Mouse (Mus musculus) lung, postnatal 0 days (tissue): Measurements from ENCODE around the gene Fiz1. TPM values are rescaled to one million over a fixed set of nuclear protein-coding genes. Genes with fewer than 3 reads are reported as not detected.
A peak's percentile ranks its signal among the peaks of the same experiment; 100 is the strongest.

Source experiments
- ATAC-seq: fragments of 200-750 bp; cut with Nextera tagmentation; 2 replicates; pipeline ENCODE4 v1.8.0; 2017; ENCODE audit warnings: moderate library complexity
- DNase-seq: peaks from one replicate; pipeline ENCODE4 v3.0.0-alpha.2; 2016; ENCODE audit warnings: low spot score
- H3K27ac ChIP-seq: fragments of 300-500 bp; sonication (generic); 2 replicates; pipeline ENCODE4 v1.5.1; 2014; ENCODE audit warnings: antibody characterized with exemption, mild to moderate bottlenecking, low read length, mixed read lengths
- H3K27me3 ChIP-seq: fragments of 300-500 bp; sonication (generic); replicated peaks from 2 replicates; pipeline ENCODE4 v1.6.1; 2014; ENCODE audit warnings: low read length, mixed read lengths; ENCODE audit not compliant: insufficient read depth
- H3K36me3 ChIP-seq: fragments of 300-500 bp; sonication (generic); 2 replicates; pipeline ENCODE4 v1.6.1; 2014; ENCODE audit warnings: low read length, mixed read lengths; ENCODE audit not compliant: insufficient read depth
- H3K4me1 ChIP-seq: fragments of 300-500 bp; sonication (generic); 2 replicates; pipeline ENCODE4 v1.6.1; 2014; ENCODE audit warnings: antibody characterized with exemption, low read depth, low read length, mixed read lengths; ENCODE audit not compliant: insufficient read depth
- H3K4me2 ChIP-seq: fragments of 300-500 bp; sonication (generic); replicated peaks from 2 replicates; pipeline ENCODE4 v1.6.1; 2014; ENCODE audit warnings: low read depth, mild to moderate bottlenecking, low read length, moderate library complexity, mixed read lengths
- H3K4me3 ChIP-seq: fragments of 300-500 bp; sonication (generic); 2 replicates; pipeline ENCODE4 v1.5.1; 2014; ENCODE audit warnings: low read depth, low read length
- H3K9ac ChIP-seq: fragments of 300-500 bp; sonication (generic); replicated peaks from 2 replicates; pipeline ENCODE4 v1.6.1; 2014; ENCODE audit warnings: low read depth, mild to moderate bottlenecking
- H3K9me3 ChIP-seq: fragments of 300-500 bp; sonication (generic); 2 replicates; pipeline ENCODE4 v1.6.1; 2016; ENCODE audit warnings: low read length, mixed read lengths
- CTCF ChIP-seq: IDR thresholded peaks from 2 replicates; pipeline ENCODE4 v1.5.1; 2016; ENCODE audit warnings: antibody characterized with exemption, mild to moderate bottlenecking
- EP300 ChIP-seq: IDR thresholded peaks from 2 replicates; pipeline ENCODE4 v1.6.1; 2016; ENCODE audit warnings: antibody characterized with exemption, mild to moderate bottlenecking, control low read depth
- WGBS: fragments of 180-500 bp; shearing (Covaris S2); extraction: QIAGEN DNeasy Blood & Tissue Kit; methylation state at CpG from one replicate; pipeline ENCODE4 v1.1.7; 2014; 5-methylcytosine and 5-hydroxymethylcytosine counted together
- polyA plus RNA-seq: library from polyadenylated mRNA; unstranded; fragments of >200 nt; fragmentation: Nextera tagmentation; extraction: Ambion mirVana; gene quantifications from 2 replicates; pipeline ENCODE4 v1.2.1, GENCODE M21; 2015

Gene Fiz1
- polyA plus RNA-seq, 1 experiment from 2014 or later = 20.8 TPM

GRCm38 (mm10) chr7:5031496-5031895 lies 17.0 kb upstream of the Fiz1 start:
- no peak overlapping the region for H3K4me3 ChIP-seq
- TF ChIP-seq CTCF (no peak), EP300 (no peak)
- peaks cover 25% of the 10 kb centered on the region for H3K9me3 ChIP-seq
- H3K27ac ChIP-seq = no peak overlapping the region
- no peak for DNase-seq
- no peak for ATAC-seq
- no peaks in the 10 kb centered on the region for H3K27me3 ChIP-seq
- H3K9ac ChIP-seq = no peak overlapping the region
- peaks cover 51% of the 10 kb centered on the region for H3K36me3 ChIP-seq
- no peaks in the 10 kb centered on the region for H3K4me1 ChIP-seq
- H3K4me2 ChIP-seq = no peak overlapping the region
- WGBS = 86% methylated on average over 41 of the region's 46 CpGs

DNA sequence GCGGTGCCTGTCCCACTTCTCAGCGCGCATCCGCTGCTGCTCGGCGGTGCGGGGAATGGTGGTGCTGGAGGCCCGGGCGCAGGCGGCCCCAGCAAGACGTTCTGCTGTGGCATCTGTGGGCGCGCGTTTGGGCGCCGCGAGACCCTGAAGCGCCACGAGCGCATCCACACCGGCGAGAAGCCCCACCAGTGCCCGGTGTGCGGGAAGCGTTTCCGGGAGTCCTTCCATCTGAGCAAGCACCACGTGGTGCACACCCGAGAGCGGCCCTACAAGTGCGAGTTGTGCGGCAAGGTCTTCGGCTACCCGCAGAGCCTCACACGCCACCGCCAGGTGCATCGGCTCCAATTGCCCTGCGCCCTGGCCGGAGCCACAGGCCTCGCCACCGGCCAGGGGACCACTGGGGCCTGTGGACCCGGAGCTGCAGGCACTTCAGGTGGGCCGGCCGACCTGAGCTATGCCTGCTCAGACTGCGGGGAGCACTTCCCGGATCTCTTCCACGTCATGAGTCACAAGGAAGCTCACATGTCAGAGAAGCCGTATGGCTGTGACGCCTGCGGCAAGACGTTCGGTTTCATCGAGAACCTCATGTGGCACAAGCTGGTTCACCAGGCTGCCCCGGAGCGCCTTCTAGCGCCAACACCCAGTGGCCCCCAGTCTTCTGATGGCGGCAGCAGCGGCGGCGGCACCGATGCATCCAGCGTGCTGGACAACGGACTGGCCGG lies 16.2 kb upstream of the Fiz1 start:
- no peak overlapping the region for H3K9ac ChIP-seq
- no peaks in the 10 kb centered on the region for H3K4me1 ChIP-seq
- no peak overlapping the region for H3K4me2 ChIP-seq
- TF ChIP-seq EP300 (no peak), CTCF (no peak)
- peak; percentile 7; the same call in 1 of the 2 replicates for ATAC-seq
- WGBS = 90% methylated on average over 62 of the region's 63 CpGs
- H3K36me3 ChIP-seq = peaks cover 53% of the 10 kb centered on the region
- H3K27me3 ChIP-seq = no peaks in the 10 kb centered on the region
- no peak overlapping the region for H3K4me3 ChIP-seq
- no peak overlapping the region for H3K27ac ChIP-seq
- peaks cover 25% of the 10 kb centered on the region for H3K9me3 ChIP-seq
- no peak for DNase-seq

- DNase-seq (no peak), ATAC-seq (no peak)
- 95% methylated on average over 21 of the region's 21 CpGs for WGBS
- no peaks in the 10 kb centered on the region for H3K27me3 ChIP-seq
- H3K4me1 ChIP-seq = no peaks in the 10 kb centered on the region
- TF ChIP-seq EP300 (no peak), CTCF (no peak)
- no peak overlapping the region for H3K9ac ChIP-seq
- no peak overlapping the region for H3K27ac ChIP-seq
- H3K36me3 ChIP-seq = peaks cover 53% of the 10 kb centered on the region
- H3K4me2 ChIP-seq = no peak overlapping the region
- no peak overlapping the region for H3K4me3 ChIP-seq
- H3K9me3 ChIP-seq = peaks cover 25% of the 10 kb centered on the region
Observed at GRCm38 (mm10) chr7:5029946-5030345, 15.4 kb upstream of the Fiz1 start.

- Histone ChIP-seq H3K9me3 (peaks cover 25% of the 10 kb centered on the region), H3K4me3 (no peak overlapping the region), H3K4me1 (no peaks in the 10 kb centered on the region), H3K4me2 (no peak overlapping the region), H3K27ac (no peak overlapping the region), H3K36me3 (peaks cover 50% of the 10 kb centered on the region), H3K9ac (no peak overlapping the region), H3K27me3 (no peaks in the 10 kb centered on the region)
- DNase-seq (no peak), ATAC-seq (no peak)
- WGBS = 95% methylated on average over 22 of the region's 22 CpGs
- no peak for TF ChIP-seq CTCF
- no peak for TF ChIP-seq EP300
Observed at GRCm38 (mm10) chr7:5029543-5029942, 15.0 kb upstream of the Fiz1 start.

DNA sequence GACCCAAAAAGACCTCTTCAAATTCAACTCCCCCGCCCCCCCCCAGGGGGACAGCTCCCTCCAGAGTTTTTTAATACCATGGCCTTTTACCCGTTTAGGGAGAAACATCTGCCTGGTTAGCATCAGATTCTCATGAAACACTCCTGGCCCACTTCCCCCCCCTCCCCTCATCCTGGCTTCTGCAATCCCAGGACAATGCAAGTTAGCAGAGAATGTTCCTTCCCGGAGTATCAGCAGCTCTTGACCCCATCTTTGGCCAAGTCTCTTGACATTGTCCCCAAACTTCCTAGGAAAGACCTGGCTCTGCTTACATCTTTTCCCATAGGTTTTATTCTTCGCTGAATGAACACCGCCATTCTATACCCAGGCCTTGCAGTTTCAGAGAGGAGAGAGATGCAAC lies 6.7 kb upstream of the Fiz1 start:
- H3K27me3 ChIP-seq = no peaks in the 10 kb centered on the region
- TF ChIP-seq CTCF (no peak), EP300 (no peak)
- H3K4me1 ChIP-seq = 0 out of 2 replicates have a peak, but pooled peaks cover 4% of the 10 kb centered on the region
- peak overlapping the region; percentile 84 for H3K4me3 ChIP-seq
- peak overlapping the region; percentile 73 for H3K4me2 ChIP-seq
- peak overlapping the region; percentile 96 for H3K9ac ChIP-seq
- 43% methylated on average over 5 of the region's 5 CpGs for WGBS
- H3K27ac ChIP-seq = peak overlapping the region; percentile 98
- H3K9me3 ChIP-seq = no peaks in the 10 kb centered on the region
- no peak for ATAC-seq
- H3K36me3 ChIP-seq = no peaks in the 10 kb centered on the region
- no peak for DNase-seq

DNA sequence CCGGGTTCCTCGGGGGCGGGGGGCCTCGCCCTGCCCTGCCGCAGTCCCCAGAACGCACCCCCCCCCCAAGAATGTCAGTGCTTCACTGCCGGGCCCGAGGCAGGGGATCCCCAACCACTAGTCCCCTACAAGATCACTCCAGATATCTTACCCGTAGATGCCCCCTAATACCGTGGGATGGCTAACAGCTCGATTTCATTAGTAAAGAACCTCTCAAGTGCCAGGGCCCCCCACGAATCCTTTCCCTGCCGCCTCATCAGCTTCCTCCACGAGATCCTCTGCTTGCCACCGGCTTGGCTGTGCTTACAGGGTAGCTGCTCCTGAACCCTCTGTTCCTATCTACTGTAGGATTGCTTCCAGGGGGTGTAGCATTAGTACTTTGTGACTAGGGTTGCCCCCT lies 6.2 kb upstream of the Fiz1 start:
- TF ChIP-seq EP300 = no peak
- TF ChIP-seq CTCF = no peak
- peak; percentile 2; the same call in 1 of the 2 replicates for ATAC-seq
- WGBS = 0% methylated on average over 8 of the region's 15 CpGs

More for the DNA sequence above, 6.2 kb upstream of the Fiz1 start:
- Histone ChIP-seq H3K4me2 (peak overlapping the region; percentile 73), H3K27ac (peak overlapping the region; percentile 98), H3K4me1 (0 out of 2 replicates have a peak, but pooled peaks cover 4% of the 10 kb centered on the region), H3K9me3 (no peaks in the 10 kb centered on the region), H3K9ac (peak overlapping the region; percentile 96), H3K4me3 (peak overlapping the region; percentile 84), H3K27me3 (no peaks in the 10 kb centered on the region), H3K36me3 (no peaks in the 10 kb centered on the region)
- no peak for DNase-seq
